Mouse (Mus musculus): ENCODE data around the gene Alpk1.

DNA sequence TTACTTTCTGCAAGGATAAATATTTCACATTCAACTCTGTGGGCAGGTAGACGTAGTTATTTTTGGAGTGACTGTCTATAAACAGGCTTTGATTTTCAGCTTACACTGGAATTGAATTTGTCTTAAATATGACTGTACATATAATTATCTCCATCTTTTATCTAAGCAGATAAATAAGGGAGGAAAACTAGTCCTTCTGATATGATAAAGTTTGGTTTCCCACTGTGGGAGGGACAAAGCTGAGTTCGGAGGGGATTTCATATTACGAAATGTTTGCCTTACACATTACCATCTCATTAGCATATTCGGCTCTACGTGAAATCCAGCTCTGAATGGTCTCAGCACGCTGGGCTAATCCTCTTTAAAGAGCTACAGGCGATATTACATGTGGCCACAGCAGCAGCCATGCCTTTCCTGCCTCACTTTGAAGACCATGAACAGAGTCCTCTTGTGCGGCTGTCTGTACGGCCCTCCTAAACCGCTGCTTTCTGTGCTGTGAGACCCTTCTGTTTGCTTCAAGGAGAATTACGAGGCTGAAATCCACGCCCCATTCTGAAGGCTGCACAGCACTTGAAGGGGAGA is 30.3 kb downstream of the Alpk1 start:
- TF ChIP-seq POLR2A (IDR thresholded peaks at IDR 0.05; ENCODE audit: borderline replicate concordance, insufficient read depth, low read length) (no peak), CTCF (IDR thresholded peaks at IDR 0.05; ENCODE audit: borderline replicate concordance, insufficient read depth, low read depth, low read length) (no peak)
